Mouse (Mus musculus) liver, postnatal 0 days (tissue): Measurements from ENCODE around the gene Gm20388.

Source experiments
- CTCF ChIP-seq: sonication (generic); IDR thresholded peaks from 2 replicates; pipeline ENCODE4 v1.5.1; 2016; ENCODE audit warnings: antibody characterized with exemption, low read depth
- EP300 ChIP-seq: IDR thresholded peaks from 2 replicates; pipeline ENCODE4 v1.6.1; 2016; ENCODE audit warnings: antibody characterized with exemption, low read depth, mild to moderate bottlenecking

DNA sequence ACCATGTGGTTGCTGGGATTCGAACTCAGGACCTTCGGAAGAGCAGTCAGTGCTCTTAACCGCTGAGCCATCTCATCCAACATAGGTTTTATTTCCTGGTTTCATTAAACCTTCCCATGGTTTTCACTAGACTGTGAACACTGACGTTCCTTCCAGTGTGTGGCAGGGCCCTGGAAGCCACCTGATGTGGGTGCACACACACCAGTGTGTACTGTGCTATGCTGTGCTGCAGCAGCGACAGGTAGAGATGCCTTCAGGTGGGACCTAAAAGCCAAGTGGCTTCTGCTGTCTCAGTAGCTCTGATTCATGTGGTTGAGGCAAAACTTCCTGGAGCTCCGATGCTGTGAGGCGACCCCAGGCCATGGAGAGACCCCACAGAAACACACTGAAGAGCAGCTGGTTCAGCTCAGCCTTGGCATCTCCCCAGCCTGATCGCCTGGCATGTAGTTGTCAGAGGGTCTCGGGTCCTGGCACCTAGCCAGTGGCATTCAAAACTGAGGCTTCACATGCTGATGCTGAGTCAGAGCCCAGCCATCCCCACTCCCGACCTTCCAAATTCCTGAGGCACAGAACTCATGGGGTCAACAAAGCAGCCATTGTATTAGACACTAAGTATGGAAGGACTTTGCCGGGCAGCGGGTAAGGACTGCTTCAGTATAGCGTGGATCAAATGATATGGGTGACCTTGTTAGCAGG lies 3842.3 kb downstream of the Gm20388 start:
- TF ChIP-seq CTCF = no peak
- no peak for TF ChIP-seq EP300
